Mouse (Mus musculus) left cerebral cortex, adult 9 months (tissue): ENCODE measurements at regions not wholly inside any gene's neighbourhood (a gene's known extent, or its start where the extent isn't known, plus 50 kb on each side); places are given as distances from the start of the nearest gene placed in this dataset.

ENCODE experiments used
- DNase-seq, 2 experiments: peaks; one replicate each; pipeline ENCODE4 v3.0.0; 2022; ENCODE audit warnings: low spot score in 2 of 2

- no peak for DNase-seq
These were observed 1381.5 kb downstream of the Defb40 start for GRCm38 (mm10) chr8:17596559-17596958.

DNA sequence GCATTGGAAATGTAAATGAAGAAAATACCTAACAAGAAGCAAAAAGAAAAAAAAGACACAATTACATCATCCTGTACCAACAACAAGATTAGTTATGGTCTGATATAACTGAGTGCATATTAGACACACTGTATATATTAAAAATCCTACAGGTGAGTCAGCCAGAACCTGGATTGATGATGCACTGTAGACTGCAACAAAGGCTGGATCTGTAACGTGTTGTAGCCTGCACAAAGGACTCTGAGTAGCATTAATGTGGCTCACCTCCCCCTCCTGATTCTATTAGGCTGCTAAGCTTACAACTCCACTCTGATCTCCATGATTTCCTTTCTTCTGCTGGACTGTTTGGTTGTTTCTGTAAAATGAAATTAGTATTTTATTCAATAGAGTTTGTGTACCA, 1383.4 kb downstream of the Defb40 start:
- no peak for DNase-seq

GRCm38 (mm10) chr8:17590135-17590534, 1387.9 kb downstream of the Defb40 start:
- DNase-seq, result no peak

DNA sequence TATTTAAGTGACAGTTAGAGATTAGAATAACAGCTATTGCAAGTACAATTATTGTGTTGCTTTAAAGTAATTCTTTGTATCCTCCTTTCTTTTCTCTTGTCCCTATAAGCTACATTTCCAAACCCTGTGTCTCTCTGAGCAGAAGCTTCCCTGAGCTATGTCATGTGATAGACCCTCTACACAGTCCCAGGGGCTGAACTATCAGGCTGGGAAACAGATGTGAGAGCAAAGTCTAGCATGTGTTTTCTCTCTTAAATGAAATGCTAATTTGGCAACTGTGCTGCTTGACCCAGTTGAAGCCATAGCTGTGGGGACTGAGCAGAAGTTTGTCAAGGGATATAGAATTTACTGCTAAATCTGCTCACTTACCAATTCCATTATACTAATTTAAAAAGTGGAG, 1389.9 kb downstream of the Defb40 start:
- DNase-seq, result no peak

DNA sequence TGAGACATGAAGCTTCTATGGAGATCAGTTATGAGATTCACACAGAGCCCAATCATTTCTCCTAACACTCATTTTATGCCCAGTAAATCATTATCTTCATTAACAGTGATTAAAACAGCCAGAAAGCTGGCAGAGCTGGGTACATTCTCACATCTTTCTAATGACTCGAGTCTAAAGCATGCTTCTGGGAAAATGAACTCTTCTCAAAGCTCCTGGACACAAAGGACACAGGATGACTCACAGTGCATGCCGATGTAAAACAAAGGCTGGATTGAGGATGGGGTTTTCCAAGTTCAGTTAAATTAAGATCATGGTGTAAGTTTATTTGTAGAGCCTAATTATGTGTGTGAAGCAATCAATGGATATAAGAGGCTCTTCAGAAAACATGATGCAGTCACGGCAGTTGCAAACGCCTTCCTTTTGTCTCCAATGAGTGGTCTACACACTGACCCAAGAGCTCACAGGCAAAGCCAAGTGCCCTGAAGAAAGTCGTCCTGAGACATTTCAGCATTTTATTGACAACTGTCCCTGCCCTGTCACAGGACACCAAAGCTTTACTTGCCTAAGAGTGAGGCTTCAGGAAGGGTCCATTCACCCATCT, 1390.7 kb downstream of the Defb40 start:
- no peak for DNase-seq
